Mouse (Mus musculus): ENCODE measurements around the gene Dbn1. TPM values are rescaled to one million over a fixed set of nuclear protein-coding genes. Genes with fewer than 3 reads are reported as not detected.

Gene Dbn1
- polyA plus RNA-seq, 1 experiment from 2014 or later: 109 TPM

DNA sequence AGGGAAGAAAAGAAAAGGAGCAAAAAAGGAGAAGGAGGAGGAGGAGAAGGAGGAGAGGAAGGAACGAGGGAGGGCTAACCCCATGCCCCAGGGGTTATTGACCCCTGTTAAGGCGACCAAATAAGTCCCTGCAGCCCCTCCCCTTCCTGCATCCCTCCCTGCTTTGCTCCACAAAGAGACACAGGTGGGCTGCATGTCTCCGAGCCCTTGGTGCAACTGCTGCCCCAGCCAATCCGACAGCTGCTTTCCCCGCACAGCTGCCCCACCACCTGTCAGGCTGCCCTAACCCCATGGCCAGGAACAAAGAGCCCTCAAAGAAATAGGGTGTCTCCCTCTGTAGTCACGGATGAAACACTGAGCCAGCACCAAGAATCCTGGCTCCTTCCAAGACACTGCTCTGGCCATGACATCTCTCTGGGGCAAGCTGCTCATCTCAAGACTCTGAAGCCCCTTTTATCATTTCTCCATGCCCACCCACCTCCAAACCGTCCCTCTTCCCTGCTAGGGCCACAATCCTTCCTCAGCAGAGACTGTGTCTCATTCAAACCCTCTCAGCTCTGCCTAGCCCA is 3.3 kb downstream of the Dbn1 start:
- Histone ChIP-seq H3K27me3 (replicated peaks) (no peaks in the 10 kb centered on the region), H3K4me1 (replicated peaks) (peaks cover 57% of the 10 kb centered on the region), H3K4me2 (replicated peaks) (peak overlapping the region; percentile 82), H3K9me3 (no peaks in the 10 kb centered on the region), H3K9ac (no peak overlapping the region), H3K36me3 (0 out of 2 replicates have a peak, but pooled peaks cover 9% of the 10 kb centered on the region), H3K27ac (no peak overlapping the region), H3K4me3 (replicated peaks) (no peak overlapping the region)
- ATAC-seq: no peak
- WGBS: 48% methylated on average over 7 of the region's 7 CpGs

DNA sequence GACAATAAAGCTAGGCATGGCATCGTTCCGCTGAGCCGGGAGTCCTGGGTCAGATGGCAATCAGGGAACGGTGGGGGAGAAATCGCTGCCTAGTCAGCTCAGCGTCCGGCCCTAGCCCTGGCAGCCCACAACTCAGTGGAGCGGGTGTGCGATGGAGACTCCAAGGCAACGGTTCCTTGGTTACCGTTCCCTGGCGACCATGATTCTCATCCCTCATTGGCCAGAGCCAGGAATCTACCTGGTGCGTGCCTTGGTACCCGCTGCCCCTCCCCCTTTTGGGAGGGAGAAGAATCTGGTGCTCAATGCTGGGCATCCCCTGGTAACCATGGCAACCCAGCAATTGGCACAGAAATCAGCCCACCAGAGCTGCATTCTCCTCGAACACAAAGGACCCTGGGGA is 4.3 kb downstream of the Dbn1 start:
- H3K4me3 ChIP-seq (replicated peaks): no peak overlapping the region
- WGBS: 47% methylated on average over 15 of the region's 15 CpGs
- no peak for ATAC-seq
- H3K27ac ChIP-seq: peak overlapping the region; percentile 60
- 0 out of 2 replicates have a peak, but pooled peaks cover 9% of the 10 kb centered on the region for H3K36me3 ChIP-seq
- H3K9ac ChIP-seq: no peak overlapping the region
- no peaks in the 10 kb centered on the region for H3K9me3 ChIP-seq
- H3K4me2 ChIP-seq (replicated peaks): peak overlapping the region; percentile 34
- peaks cover 57% of the 10 kb centered on the region for H3K4me1 ChIP-seq (replicated peaks)
- H3K27me3 ChIP-seq (replicated peaks): no peaks in the 10 kb centered on the region

GRCm38 (mm10) chr13:55483071-55483470 is 4.8 kb downstream of the Dbn1 start:
- 32% methylated on average over 9 of the region's 9 CpGs for WGBS

GRCm38 (mm10) chr13:55482542-55482941 is 5.4 kb downstream of the Dbn1 start:
- Histone ChIP-seq H3K4me3 (replicated peaks) (no peak overlapping the region), H3K36me3 (peaks cover 12% of the 10 kb centered on the region; the same call in 1 of the 2 replicates), H3K9me3 (no peaks in the 10 kb centered on the region), H3K27ac (peak overlapping the region; percentile 60), H3K4me1 (replicated peaks) (peaks cover 51% of the 10 kb centered on the region), H3K4me2 (replicated peaks) (peak overlapping the region; percentile 34), H3K9ac (peak overlapping the region; percentile 8; the same call in 1 of the 2 replicates), H3K27me3 (replicated peaks) (no peaks in the 10 kb centered on the region)
- 61% methylated on average over 7 of the region's 7 CpGs for WGBS
- peak; percentile 27; the same call in 1 of the 2 replicates for ATAC-seq

More at GRCm38 (mm10) chr13:55483071-55483470, 4.8 kb downstream of the Dbn1 start:
- H3K27ac ChIP-seq: peak overlapping the region; percentile 60
- no peaks in the 10 kb centered on the region for H3K27me3 ChIP-seq (replicated peaks)
- peak overlapping the region; percentile 34 for H3K4me2 ChIP-seq (replicated peaks)
- H3K4me1 ChIP-seq (replicated peaks): peaks cover 53% of the 10 kb centered on the region
- H3K4me3 ChIP-seq (replicated peaks): no peak overlapping the region
- H3K9me3 ChIP-seq: no peaks in the 10 kb centered on the region
- no peak overlapping the region for H3K9ac ChIP-seq
- peaks cover 10% of the 10 kb centered on the region; the same call in 1 of the 2 replicates for H3K36me3 ChIP-seq
- ATAC-seq: no peak

DNA sequence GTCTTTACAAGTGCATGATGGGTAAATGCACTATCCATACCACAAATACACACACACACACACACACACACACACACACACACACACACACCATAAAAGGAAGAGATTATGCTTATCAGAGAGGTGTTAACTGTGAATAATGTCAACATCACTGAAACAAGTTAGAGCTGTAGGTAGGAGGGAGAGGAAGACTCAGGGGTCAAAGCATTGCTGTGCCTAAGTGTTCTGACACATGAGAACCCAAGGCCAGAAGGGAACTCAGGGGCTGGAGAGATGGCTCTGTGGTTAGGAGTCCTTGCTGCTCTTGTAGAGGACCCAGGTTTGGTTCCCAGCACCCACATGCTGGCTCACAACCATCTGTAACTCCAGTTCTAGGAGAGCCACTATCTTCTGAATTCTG is 8.0 kb downstream of the Dbn1 start:
- ATAC-seq: no peak
- no peak overlapping the region for H3K4me2 ChIP-seq (replicated peaks)
- no peak overlapping the region for H3K4me3 ChIP-seq (replicated peaks)
- H3K9ac ChIP-seq: no peak overlapping the region
- no peaks in the 10 kb centered on the region for H3K9me3 ChIP-seq
- H3K27ac ChIP-seq: no peak overlapping the region
- H3K4me1 ChIP-seq (replicated peaks): peaks cover 26% of the 10 kb centered on the region
- H3K27me3 ChIP-seq (replicated peaks): no peaks in the 10 kb centered on the region
- peaks cover 36% of the 10 kb centered on the region for H3K36me3 ChIP-seq

- H3K4me1 ChIP-seq (replicated peaks): peaks cover 18% of the 10 kb centered on the region; the same call in 1 of the 2 replicates
- H3K4me3 ChIP-seq (replicated peaks): no peak overlapping the region
- 80% methylated on average over 7 of the region's 7 CpGs for WGBS
- H3K9me3 ChIP-seq: no peaks in the 10 kb centered on the region
- no peak overlapping the region for H3K9ac ChIP-seq
- ATAC-seq: no peak
- peaks cover 40% of the 10 kb centered on the region for H3K36me3 ChIP-seq
- no peaks in the 10 kb centered on the region for H3K27me3 ChIP-seq (replicated peaks)
- H3K27ac ChIP-seq: no peak overlapping the region
- no peak overlapping the region for H3K4me2 ChIP-seq (replicated peaks)
Measured at GRCm38 (mm10) chr13:55479008-55479407, 8.9 kb downstream of the Dbn1 start.

DNA sequence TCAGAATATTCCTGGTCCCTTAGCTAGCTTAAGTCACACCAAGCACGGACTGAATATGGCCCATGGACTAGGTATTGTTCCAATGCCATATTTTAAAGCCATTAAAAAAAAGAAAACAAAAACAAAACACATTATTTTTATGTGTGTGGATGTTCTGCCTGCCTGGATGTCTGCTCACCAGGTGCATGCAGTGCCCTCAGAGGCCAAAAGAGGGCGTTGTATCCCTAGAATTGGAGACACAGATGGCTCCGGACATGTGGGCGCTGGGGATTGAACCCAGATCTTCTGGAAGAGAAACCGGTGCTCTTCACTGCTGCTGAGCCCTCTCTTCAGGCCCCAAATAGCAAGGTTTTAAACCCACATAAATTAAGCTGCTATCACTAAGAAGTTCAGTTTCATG is 9.9 kb downstream of the Dbn1 start:
- H3K27me3 ChIP-seq (replicated peaks): no peaks in the 10 kb centered on the region
- peaks cover 14% of the 10 kb centered on the region; the same call in 1 of the 2 replicates for H3K4me1 ChIP-seq (replicated peaks)
- no peak for ATAC-seq
- H3K27ac ChIP-seq: no peak overlapping the region
- H3K36me3 ChIP-seq: peaks cover 40% of the 10 kb centered on the region
- WGBS: 55% methylated on average over 5 of the region's 5 CpGs
- no peak overlapping the region for H3K4me3 ChIP-seq (replicated peaks)
- no peaks in the 10 kb centered on the region for H3K9me3 ChIP-seq
- H3K9ac ChIP-seq: no peak overlapping the region
- no peak overlapping the region for H3K4me2 ChIP-seq (replicated peaks)

DNA sequence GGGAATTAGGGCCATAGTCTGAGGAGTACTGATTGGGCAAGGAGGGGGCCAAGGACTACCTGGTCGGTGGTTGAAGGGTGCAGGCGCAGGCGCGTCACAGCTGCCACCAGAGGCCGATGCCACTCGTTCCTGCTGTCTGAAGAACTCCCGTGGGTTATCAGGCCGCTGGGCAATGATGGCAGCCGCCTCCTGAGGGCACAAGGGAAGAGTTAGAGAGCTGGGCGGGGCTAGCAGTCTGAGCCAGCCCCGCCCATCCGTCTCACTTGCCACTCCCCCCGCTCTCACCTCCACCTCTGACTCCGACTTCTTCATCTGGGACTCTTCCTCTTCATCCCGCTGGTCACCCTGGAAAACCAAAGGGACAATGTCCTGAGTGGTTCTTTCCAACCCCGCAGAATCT is 10.4 kb downstream of the Dbn1 start:
- 72% methylated on average over 16 of the region's 16 CpGs for WGBS
- no peak for ATAC-seq
- H3K9me3 ChIP-seq: no peaks in the 10 kb centered on the region
- H3K4me1 ChIP-seq (replicated peaks): peaks cover 13% of the 10 kb centered on the region
- peaks cover 40% of the 10 kb centered on the region for H3K36me3 ChIP-seq
- no peak overlapping the region for H3K27ac ChIP-seq
- no peak overlapping the region for H3K9ac ChIP-seq
- H3K27me3 ChIP-seq (replicated peaks): no peaks in the 10 kb centered on the region
- no peak overlapping the region for H3K4me3 ChIP-seq (replicated peaks)
- H3K4me2 ChIP-seq (replicated peaks): no peak overlapping the region

- H3K9me3 ChIP-seq: no peaks in the 10 kb centered on the region
- peaks cover 18% of the 10 kb centered on the region for H3K4me1 ChIP-seq (replicated peaks)
- no peaks in the 10 kb centered on the region for H3K27me3 ChIP-seq (replicated peaks)
- no peak overlapping the region for H3K9ac ChIP-seq
- no peak overlapping the region for H3K4me2 ChIP-seq (replicated peaks)
- peaks cover 34% of the 10 kb centered on the region for H3K36me3 ChIP-seq
- no peak for ATAC-seq
- 91% methylated on average over 8 of the region's 8 CpGs for WGBS
- H3K4me3 ChIP-seq (replicated peaks): no peak overlapping the region
- no peak overlapping the region for H3K27ac ChIP-seq
Measured at GRCm38 (mm10) chr13:55476256-55476655, 11.7 kb downstream of the Dbn1 start.

- no peak overlapping the region for H3K4me3 ChIP-seq (replicated peaks)
- peaks cover 23% of the 10 kb centered on the region for H3K4me1 ChIP-seq (replicated peaks)
- no peaks in the 10 kb centered on the region for H3K27me3 ChIP-seq (replicated peaks)
- H3K36me3 ChIP-seq: peaks cover 34% of the 10 kb centered on the region
- no peak overlapping the region for H3K9ac ChIP-seq
- 86% methylated on average over 5 of the region's 5 CpGs for WGBS
- no peak for ATAC-seq
- no peak overlapping the region for H3K4me2 ChIP-seq (replicated peaks)
- H3K27ac ChIP-seq: no peak overlapping the region
- no peaks in the 10 kb centered on the region for H3K9me3 ChIP-seq
Measured at GRCm38 (mm10) chr13:55475750-55476149, 12.2 kb downstream of the Dbn1 start.

- H3K4me2 ChIP-seq (replicated peaks): no peak overlapping the region
- H3K4me3 ChIP-seq (replicated peaks): no peak overlapping the region
- WGBS: 49% methylated on average over 5 of the region's 5 CpGs
- H3K27me3 ChIP-seq (replicated peaks): no peaks in the 10 kb centered on the region
- ATAC-seq: no peak
- H3K36me3 ChIP-seq: peaks cover 31% of the 10 kb centered on the region
- no peak overlapping the region for H3K9ac ChIP-seq
- H3K27ac ChIP-seq: no peak overlapping the region
- H3K4me1 ChIP-seq (replicated peaks): peaks cover 25% of the 10 kb centered on the region
- H3K9me3 ChIP-seq: no peaks in the 10 kb centered on the region
Measured at GRCm38 (mm10) chr13:55474621-55475069, 13.3 kb downstream of the Dbn1 start.

DNA sequence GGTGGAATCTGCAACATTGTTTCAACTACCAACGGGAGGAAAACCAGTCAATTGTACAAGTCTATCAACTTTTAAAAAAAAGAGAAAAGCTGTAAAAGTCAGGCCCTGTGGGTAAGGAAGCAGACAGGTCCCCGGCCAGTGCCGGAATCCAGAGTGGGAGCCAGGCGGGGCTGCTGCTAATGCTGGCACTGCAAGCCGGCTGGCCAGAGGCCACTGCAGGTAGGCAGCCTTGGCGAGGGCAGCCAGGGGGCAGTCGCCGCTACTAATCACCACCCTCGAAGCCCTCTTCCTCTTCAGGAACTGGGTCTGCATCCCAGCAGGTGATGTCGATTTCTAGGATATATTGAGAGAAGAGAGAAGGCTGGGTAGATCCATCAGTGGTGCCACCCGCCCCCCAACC is 13.9 kb downstream of the Dbn1 start:
- 64% methylated on average over 11 of the region's 11 CpGs for WGBS
- Histone ChIP-seq H3K4me3 (replicated peaks) (no peak overlapping the region), H3K4me2 (replicated peaks) (no peak overlapping the region), H3K27me3 (replicated peaks) (no peaks in the 10 kb centered on the region), H3K9me3 (no peaks in the 10 kb centered on the region), H3K4me1 (replicated peaks) (peaks cover 25% of the 10 kb centered on the region), H3K36me3 (peaks cover 31% of the 10 kb centered on the region), H3K9ac (no peak overlapping the region), H3K27ac (no peak overlapping the region)
- ATAC-seq: no peak

Data from intestine, embryonic 15.5 days (tissue).